Mouse (Mus musculus): ENCODE data around the gene Gpr135. TPM values are rescaled to one million over a fixed set of nuclear protein-coding genes. Genes with fewer than 3 reads are reported as not detected.

Gpr135 gene
- polyA plus RNA-seq, 1 experiment = 0.24 TPM

Other genes starting within 250 kb of the Gpr135 start
- 4.3 and 6.5 TPM in 2 replicates for gene Daam1, start 240.0 kb downstream of the Gpr135 start, polyA plus RNA-seq (2012; rRNA removed)
- 2.1 and 2.9 TPM in 2 replicates for gene L3hypdh, start 14.3 kb upstream of the Gpr135 start, polyA plus RNA-seq (2012; rRNA removed)
- gene Jkamp, start 14.5 kb upstream of the Gpr135 start, polyA plus RNA-seq (2012; rRNA removed) = 36.2 and 38.0 TPM in 2 replicates
- gene Ccdc175, start 113.9 kb upstream of the Gpr135 start, polyA plus RNA-seq (2012; rRNA removed) = not detected in 2 replicates